8 mouse cellular contexts compared by ENCODE assay signal in the genomic region with DNA sequence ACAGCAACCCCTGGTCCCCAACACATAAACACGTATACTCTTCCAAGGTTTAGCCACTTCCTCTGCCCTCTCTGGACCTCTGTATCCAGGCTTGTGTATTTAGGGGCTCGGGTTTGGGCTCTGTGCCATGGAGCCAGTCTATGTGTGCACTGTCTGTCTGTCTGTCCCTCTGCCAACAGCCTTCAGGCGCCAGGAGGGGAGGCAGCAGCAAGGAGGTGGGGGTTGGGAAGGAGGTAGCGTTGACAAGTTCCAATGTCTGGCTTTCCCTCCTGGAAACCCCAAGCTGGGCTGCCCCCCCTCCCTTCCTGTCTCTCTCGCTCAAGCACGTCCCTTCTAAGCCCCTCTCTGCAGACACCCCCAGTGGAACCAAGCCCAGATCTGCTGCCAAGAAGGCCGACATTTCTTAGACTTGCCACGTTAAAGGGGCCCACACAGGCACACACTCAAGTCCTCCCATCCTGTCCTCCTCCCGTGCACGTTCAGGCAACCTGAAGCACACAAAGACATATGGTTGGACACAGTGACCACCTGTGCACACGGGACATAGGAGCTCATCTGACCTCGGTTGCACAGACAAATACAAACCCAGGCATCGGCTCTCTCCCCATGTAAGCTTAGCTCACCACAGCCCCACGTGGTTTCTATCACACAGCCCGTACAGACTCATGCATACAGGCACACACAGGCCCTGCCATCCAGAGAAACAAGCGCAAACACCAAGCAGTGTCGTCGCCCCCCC. TPM values are rescaled to one million over a fixed set of nuclear protein-coding genes. Genes with fewer than 3 reads are reported as not detected.
A peak's percentile ranks its signal among the peaks of the same experiment; 100 is the strongest.
DNase-seq lines count a peak whose midpoint lies in the region; ATAC-seq and TF ChIP-seq lines count a peak whose summit lies in the region.

No protein-coding gene starts in this region.

- H3K36me3 ChIP-seq in hindbrain, embryonic 12.5 days: no peaks in the 10 kb centered on the region
- H3K36me3 ChIP-seq in liver, adult 2 months (ENCODE audit: control insufficient read depth, insufficient read depth, low read length): no peaks in the 10 kb centered on the region
- H3K36me3 ChIP-seq in neural tube, embryonic 15.5 days: no peaks in the 10 kb centered on the region

- H3K27me3 ChIP-seq in hindbrain, embryonic 12.5 days: 0 out of 2 replicates have a peak, but pooled peaks cover 3% of the 10 kb centered on the region
- no peaks in the 10 kb centered on the region for H3K27me3 ChIP-seq in liver, adult 2 months (ENCODE audit: control insufficient read depth, insufficient read depth, low read length)
- no peaks in the 10 kb centered on the region for H3K27me3 ChIP-seq in neural tube, embryonic 15.5 days (replicated peaks)

- 43% methylated on average over 18 of the region's 18 CpGs for WGBS in hindbrain, embryonic 12.5 days
- WGBS in liver, adult 2 months: 17% methylated on average over 18 of the region's 18 CpGs
- 40% methylated on average over 17 of the region's 18 CpGs for WGBS in neural tube, embryonic 15.5 days

- no peaks in the 10 kb centered on the region for H3K79me2 ChIP-seq in liver, adult 2 months (ENCODE audit: control insufficient read depth, insufficient read depth, low read length)

- no peaks in the 10 kb centered on the region for H3K9me3 ChIP-seq in hindbrain, embryonic 12.5 days (replicated peaks)
- H3K9me3 ChIP-seq in neural tube, embryonic 15.5 days (replicated peaks): no peaks in the 10 kb centered on the region

- peak overlapping the region; percentile 8; the same call in 1 of the 2 replicates for H3K4me2 ChIP-seq in hindbrain, embryonic 12.5 days (replicated peaks)
- H3K4me2 ChIP-seq in neural tube, embryonic 15.5 days: peak overlapping the region; percentile 13; the same call in 1 of the 2 replicates

- peak overlapping the region; percentile 41; the same call in 1 of the 2 replicates for H3K9ac ChIP-seq in hindbrain, embryonic 12.5 days
- peak overlapping the region; percentile 10 for H3K9ac ChIP-seq in liver, adult 2 months (ENCODE audit: low read depth, low read length)
- H3K9ac ChIP-seq in neural tube, embryonic 15.5 days (replicated peaks): 0 out of 2 replicates have a peak overlapping the region, but pooled peaks have one; percentile 27

- TF ChIP-seq CTCF in liver, adult 2 months (IDR thresholded peaks at IDR 0.05; ENCODE audit: low read depth, low read length): no peak

- TF ChIP-seq POLR2A in liver, adult 2 months (IDR thresholded peaks at IDR 0.05; ENCODE audit: extremely low read depth, insufficient read depth, low read length): no peak

- ATAC-seq in hindbrain, embryonic 12.5 days (ENCODE audit: low FRiP score): no peak
- peak; percentile 16; the same call in 1 of the 2 replicates for ATAC-seq in neural tube, embryonic 15.5 days (ENCODE audit: low FRiP score)

- peak; percentile 65 for DNase-seq in adrenal gland, postnatal 14 days
- DNase-seq in adrenal gland, adult 18-20 months (ENCODE audit: low spot score in 2 of 2): no peak
- DNase-seq in right cerebral cortex, postnatal 10 days (ENCODE audit: low spot score in 2 of 2): peak; percentile 85 to 90
- no peak for DNase-seq in right cerebral cortex, postnatal 25 days
- DNase-seq in liver, adult 2 months (ENCODE audit: extremely low read depth, low read depth, low spot score): peak; percentile 56
- no peak for DNase-seq in adrenal gland, postnatal 36 days

- H3K4me1 ChIP-seq in hindbrain, embryonic 12.5 days: peaks cover 79% of the 10 kb centered on the region
- peaks cover 34% of the 10 kb centered on the region for H3K4me1 ChIP-seq in liver, adult 2 months (ENCODE audit: control insufficient read depth, insufficient read depth, low read length)
- H3K4me1 ChIP-seq in neural tube, embryonic 15.5 days: peaks cover 80% of the 10 kb centered on the region

- no peak overlapping the region for H3K4me3 ChIP-seq in hindbrain, embryonic 12.5 days
- H3K4me3 ChIP-seq in liver, adult 2 months (ENCODE audit: insufficient read depth, low read depth, low read length): no peak overlapping the region
- no peak overlapping the region for H3K4me3 ChIP-seq in neural tube, embryonic 15.5 days (replicated peaks)

- H3K27ac ChIP-seq in hindbrain, embryonic 12.5 days: peak overlapping the region; percentile 84
- peak overlapping the region; percentile 5; the same call in 1 of the 2 replicates for H3K27ac ChIP-seq in liver, adult 2 months (replicated peaks; ENCODE audit: insufficient read depth, low read depth, low read length)
- peak overlapping the region; percentile 85 for H3K27ac ChIP-seq in neural tube, embryonic 15.5 days (replicated peaks)

RNA-seq across cellular contexts. Expression of gene Wasf2, which starts 39.4 kb away (rescaled TPM):
- 117 and 150 TPM in 2 replicates for total RNA-seq in adrenal gland, postnatal 14 days (2021)
- total RNA-seq in adrenal gland, adult 18-20 months (2021): 100 to 1,000 TPM in 1 of 2 experiments, 10 to 100 TPM in 1; 97.5 to 102 TPM
- polyA plus RNA-seq in hindbrain, embryonic 12.5 days (2016; fragmentation: Nextera tagmentation; extraction: Ambion mirVana): 49.0 and 49.1 TPM in 2 replicates
- total RNA-seq in liver, adult 2 months (2014; rRNA removed): 6.0 and 10.7 TPM in 2 replicates
- 12.3 and 17.0 TPM in 2 replicates for polyA plus RNA-seq in liver, adult 2 months (2012; rRNA removed)
- 22.2 and 45.6 TPM in 2 replicates for polyA plus RNA-seq in neural tube, embryonic 15.5 days (2015; fragmentation: Nextera tagmentation; extraction: Ambion mirVana)
- 100 to 1,000 TPM; 122 to 132 TPM for total RNA-seq in adrenal gland, postnatal 36 days (2021)

Comparison
In these comparisons a context has a peak if more than half of its experiments do, and no peak if none do; other contexts are left out.
1. DNase-seq: peak in adrenal gland, postnatal 14 days (single experiment), right cerebral cortex, postnatal 10 days (2 of 2) and liver, adult 2 months (single experiment); none in adrenal gland, adult 18-20 months (0 of 2), right cerebral cortex, postnatal 25 days (single experiment) and adrenal gland, postnatal 36 days (0 of 2).
2. H3K27ac ChIP-seq: peak in every context shown above with its lines; median percentile 85 in neural tube, embryonic 15.5 days; 84 in hindbrain, embryonic 12.5 days; 5 in liver, adult 2 months.
3. Peak in every context shown above with its lines, with median percentiles within 50 percentile points of each other: H3K9ac ChIP-seq.